In genomic region chr13:21783255-21783617, GRCm38 (mm10) we compare ENCODE assay signal across 8 mouse cellular contexts. TPM values are rescaled to one million over a fixed set of nuclear protein-coding genes. Genes with fewer than 3 reads are reported as not detected.
DNase-seq lines count a peak whose midpoint lies in the region; ATAC-seq and TF ChIP-seq lines count a peak whose summit lies in the region.

Gene Hist1h3i (minus strand): TSS chr13:21783370.

- peak within 1 kb of the TSS; percentile 44 for H3K4me3 ChIP-seq in embryonic facial prominence, embryonic 14.5 days (ENCODE audit: low read depth, low read length)
- H3K4me3 ChIP-seq in kidney, embryonic 14.5 days (ENCODE audit: low read length), result peak within 1 kb of the TSS; percentile 45
- H3K4me3 ChIP-seq in limb, embryonic 14.5 days (replicated peaks; ENCODE audit: low read length), result peak within 1 kb of the TSS; percentile 36
- H3K4me3 ChIP-seq in midbrain, embryonic 16.5 days (ENCODE audit: low read depth, low read length), result peak within 1 kb of the TSS; percentile 41
- peak within 1 kb of the TSS; percentile 36 for H3K4me3 ChIP-seq in stomach, embryonic 14.5 days (ENCODE audit: low read depth, low read length)

- TF ChIP-seq POLR2A in limb, embryonic 14.5 days (IDR thresholded peaks at IDR 0.05; ENCODE audit: borderline replicate concordance, extremely low read depth, insufficient read depth, insufficient read length), result 0 out of 2 replicates have a peak, but pooled peaks have one; percentile 29

- H3K36me3 ChIP-seq in embryonic facial prominence, embryonic 14.5 days (ENCODE audit: control insufficient read depth, insufficient read depth, low read length), result no peaks in the 10 kb centered on the region
- H3K36me3 ChIP-seq in kidney, embryonic 14.5 days (ENCODE audit: control insufficient read depth, insufficient read depth, low read length), result no peaks in the 10 kb centered on the region
- H3K36me3 ChIP-seq in limb, embryonic 14.5 days (ENCODE audit: control insufficient read depth, insufficient read depth, low read length), result no peaks in the 10 kb centered on the region
- H3K36me3 ChIP-seq in midbrain, embryonic 16.5 days (ENCODE audit: control insufficient read depth, insufficient read depth, low read length), result no peaks in the 10 kb centered on the region
- no peaks in the 10 kb centered on the region for H3K36me3 ChIP-seq in stomach, embryonic 14.5 days (ENCODE audit: control insufficient read depth, insufficient read depth, low read length)

- H3K9ac ChIP-seq in embryonic facial prominence, embryonic 14.5 days (ENCODE audit: low read depth, low read length), result peak within 1 kb of the TSS; percentile 71
- peak within 1 kb of the TSS; percentile 63 for H3K9ac ChIP-seq in kidney, embryonic 14.5 days (ENCODE audit: low read depth, low read length)
- peak within 1 kb of the TSS; percentile 60 for H3K9ac ChIP-seq in limb, embryonic 14.5 days (ENCODE audit: low read depth, low read length, severe bottlenecking)
- peak within 1 kb of the TSS; percentile 64 for H3K9ac ChIP-seq in midbrain, embryonic 16.5 days (ENCODE audit: low read depth, low read length)
- peak within 1 kb of the TSS; percentile 58 for H3K9ac ChIP-seq in stomach, embryonic 14.5 days (replicated peaks; ENCODE audit: low read depth, low read length)

- H3K27me3 ChIP-seq in embryonic facial prominence, embryonic 14.5 days (replicated peaks; ENCODE audit: control insufficient read depth, insufficient read depth, low read length), result no peaks in the 10 kb centered on the region
- H3K27me3 ChIP-seq in kidney, embryonic 14.5 days (ENCODE audit: control insufficient read depth, insufficient read depth, low read length), result no peaks in the 10 kb centered on the region
- H3K27me3 ChIP-seq in limb, embryonic 14.5 days (ENCODE audit: control insufficient read depth, insufficient read depth, low read length), result no peaks in the 10 kb centered on the region
- H3K27me3 ChIP-seq in midbrain, embryonic 16.5 days (ENCODE audit: control insufficient read depth, insufficient read depth, low read depth, low read length), result no peaks in the 10 kb centered on the region; the same call in 1 of the 2 replicates
- no peaks in the 10 kb centered on the region for H3K27me3 ChIP-seq in stomach, embryonic 14.5 days (ENCODE audit: control insufficient read depth, insufficient read depth, low read length)

- peaks cover 34% of the 10 kb centered on the region for H3K4me1 ChIP-seq in embryonic facial prominence, embryonic 14.5 days (ENCODE audit: control insufficient read depth, insufficient read depth, low read length)
- peaks cover 20% of the 10 kb centered on the region for H3K4me1 ChIP-seq in kidney, embryonic 14.5 days (ENCODE audit: control insufficient read depth, insufficient read depth, low read length)
- peaks cover 21% of the 10 kb centered on the region for H3K4me1 ChIP-seq in limb, embryonic 14.5 days (ENCODE audit: control insufficient read depth, insufficient read depth, low read length)
- H3K4me1 ChIP-seq in midbrain, embryonic 16.5 days (ENCODE audit: control insufficient read depth, insufficient read depth, low read length), result peaks cover 30% of the 10 kb centered on the region
- peaks cover 18% of the 10 kb centered on the region; the same call in 1 of the 2 replicates for H3K4me1 ChIP-seq in stomach, embryonic 14.5 days (ENCODE audit: control insufficient read depth, insufficient read depth, low read length)

- H3K4me2 ChIP-seq in embryonic facial prominence, embryonic 14.5 days (ENCODE audit: low read depth, low read length), result peak within 1 kb of the TSS; percentile 60
- H3K4me2 ChIP-seq in kidney, embryonic 14.5 days (replicated peaks; ENCODE audit: low read depth, low read length), result peak within 1 kb of the TSS; percentile 44
- H3K4me2 ChIP-seq in limb, embryonic 14.5 days (replicated peaks; ENCODE audit: low read depth, low read length, severe bottlenecking), result peak within 1 kb of the TSS; percentile 72
- peak within 1 kb of the TSS; percentile 87 for H3K4me2 ChIP-seq in midbrain, embryonic 16.5 days (ENCODE audit: low read length)
- H3K4me2 ChIP-seq in stomach, embryonic 14.5 days (replicated peaks; ENCODE audit: low read depth, low read length), result peak within 1 kb of the TSS; percentile 81

- DNase-seq in CD8-positive naive resting alpha-beta T cell, adult 2 months (ENCODE audit: low read depth in 2 of 2, low spot score in 2 of 2), result peak; percentile 45 to 63
- peak in 1 of 2 experiments; percentile 21 for DNase-seq in adrenal gland, postnatal 4 days (ENCODE audit: low spot score in 2 of 2)
- peak; percentile 97 for DNase-seq in embryonic facial prominence, embryonic 14.5 days (ENCODE audit: low spot score)
- DNase-seq in heart, adult 8-10 months (ENCODE audit: low spot score), result peak; percentile 84
- peak; percentile 97 for DNase-seq in limb, embryonic 14.5 days (ENCODE audit: low spot score)

- H3K27ac ChIP-seq in embryonic facial prominence, embryonic 14.5 days (replicated peaks; ENCODE audit: low read depth, low read length), result peak within 1 kb of the TSS; percentile 90
- H3K27ac ChIP-seq in kidney, embryonic 14.5 days (ENCODE audit: low read depth, low read length), result peak within 1 kb of the TSS; percentile 95
- peak within 1 kb of the TSS; percentile 93 for H3K27ac ChIP-seq in limb, embryonic 14.5 days (replicated peaks; ENCODE audit: low read depth, low read length)
- H3K27ac ChIP-seq in midbrain, embryonic 16.5 days (ENCODE audit: low read length), result peak within 1 kb of the TSS; percentile 69; the same call in 1 of the 2 replicates
- peak within 1 kb of the TSS; percentile 93 for H3K27ac ChIP-seq in stomach, embryonic 14.5 days (ENCODE audit: low read length)

- WGBS in embryonic facial prominence, embryonic 14.5 days, result under 1% methylated on average over 13 of the region's 20 CpGs
- WGBS in kidney, embryonic 14.5 days, result under 1% methylated on average over 15 of the region's 20 CpGs
- 1% methylated on average over 13 of the region's 20 CpGs for WGBS in limb, embryonic 14.5 days
- 0% methylated on average over 13 of the region's 20 CpGs for WGBS in midbrain, embryonic 16.5 days
- 0% methylated on average over 13 of the region's 20 CpGs for WGBS in stomach, embryonic 14.5 days

- ATAC-seq in embryonic facial prominence, embryonic 14.5 days (ENCODE audit: low read depth), result peak; percentile 70
- ATAC-seq in kidney, embryonic 14.5 days (ENCODE audit: low FRiP score, low TSS enrichment), result peak; percentile 71
- peak; percentile 76 for ATAC-seq in limb, embryonic 14.5 days (ENCODE audit: low FRiP score, low read depth)
- ATAC-seq in midbrain, embryonic 16.5 days, result peak; percentile 79
- ATAC-seq in stomach, embryonic 14.5 days (ENCODE audit: insufficient number of reproducible peaks, insufficient read depth, low FRiP score, low read depth), result peak; percentile 71

- H3K9me3 ChIP-seq in embryonic facial prominence, embryonic 14.5 days (ENCODE audit: control insufficient read depth, low read length), result no peaks in the 10 kb centered on the region
- H3K9me3 ChIP-seq in kidney, embryonic 14.5 days (ENCODE audit: control insufficient read depth, low read length), result no peaks in the 10 kb centered on the region
- no peaks in the 10 kb centered on the region for H3K9me3 ChIP-seq in limb, embryonic 14.5 days (ENCODE audit: control insufficient read depth, low read length)
- no peaks in the 10 kb centered on the region for H3K9me3 ChIP-seq in midbrain, embryonic 16.5 days (replicated peaks; ENCODE audit: control insufficient read depth, low read length, poor library complexity, severe bottlenecking)
- no peaks in the 10 kb centered on the region for H3K9me3 ChIP-seq in stomach, embryonic 14.5 days (ENCODE audit: control insufficient read depth, low read depth, low read length)

RNA-seq across cellular contexts. Expression of gene Hist1h3i, which starts in this region (rescaled TPM):
- 100 to 1,000 TPM; 511 to 579 TPM for total RNA-seq in adrenal gland, postnatal 4 days (2021)
- 127 and 141 TPM in 2 replicates for polyA plus RNA-seq in embryonic facial prominence, embryonic 14.5 days (2014; fragmentation: Nextera tagmentation; extraction: Ambion mirVana)
- total RNA-seq in heart, adult 8-10 months (2022), result 10 to 100 TPM in 1 of 4 experiments, 1 to 10 TPM in 3; 6.6 to 10.5 (median 8.8) TPM
- polyA plus RNA-seq in kidney, embryonic 14.5 days (2014; fragmentation: Nextera tagmentation; extraction: Ambion mirVana), result 212 and 289 TPM in 2 replicates
- polyA plus RNA-seq in limb, embryonic 14.5 days (2012; rRNA removed), result 39.9 and 59.2 TPM in 2 replicates
- 142 and 166 TPM in 2 replicates for polyA plus RNA-seq in limb, embryonic 14.5 days (2014; fragmentation: Nextera tagmentation; extraction: Ambion mirVana)
- polyA plus RNA-seq in midbrain, embryonic 16.5 days (2015; fragmentation: Nextera tagmentation; extraction: Ambion mirVana), result 13.1 and 17.6 TPM in 2 replicates
- polyA plus RNA-seq in stomach, embryonic 14.5 days (2014; fragmentation: Nextera tagmentation; extraction: Ambion mirVana), result 166 and 187 TPM in 2 replicates

Comparison
In these comparisons a context has a peak if more than half of its experiments do, and no peak if none do; other contexts are left out.
1. RNA of gene Hist1h3i (total RNA-seq): 511 to 579 TPM in adrenal gland, postnatal 4 days; 6.6 to 10.5 TPM in heart, adult 8-10 months; every median in the first group is over 10 times any median in the second.
2. Peak in every context shown above with its lines, with median percentiles within 50 percentile points of each other: ATAC-seq, H3K27ac ChIP-seq, H3K4me2 ChIP-seq, H3K4me3 ChIP-seq and H3K9ac ChIP-seq.